Mouse (Mus musculus) liver, postnatal 0 days (tissue): ENCODE measurements around the gene Cnot2. TPM values are rescaled to one million over a fixed set of nuclear protein-coding genes. Genes with fewer than 3 reads are reported as not detected.

Experiments used
- ATAC-seq: fragments of 200-750 bp; cut with Nextera tagmentation; 2 replicates; pipeline ENCODE4 v1.8.0; 2017; ENCODE audit warnings: mild to moderate bottlenecking, moderate library complexity
- DNase-seq: peaks from one replicate; pipeline ENCODE4 v3.0.0-alpha.2; 2016
- H3K27ac ChIP-seq: fragments of 300-500 bp; sonication (generic); 2 replicates; pipeline ENCODE4 v1.5.1; 2014; ENCODE audit warnings: antibody characterized with exemption, moderate library complexity, mild to moderate bottlenecking, low read depth
- H3K27me3 ChIP-seq: fragments of 300-500 bp; sonication (generic); 2 replicates; pipeline ENCODE4 v1.6.1; 2014; ENCODE audit warnings: low read length, control low read depth, mixed read lengths; ENCODE audit not compliant: insufficient read depth
- H3K36me3 ChIP-seq: fragments of 300-500 bp; sonication (generic); replicated peaks from 2 replicates; pipeline ENCODE4 v1.6.1; 2014; ENCODE audit warnings: mild to moderate bottlenecking, control low read depth, low read length, moderate library complexity, mixed read lengths; ENCODE audit not compliant: insufficient read depth
- H3K4me1 ChIP-seq: fragments of 300-500 bp; sonication (generic); 2 replicates; pipeline ENCODE4 v1.6.1; 2014; ENCODE audit warnings: antibody characterized with exemption, mild to moderate bottlenecking, control low read depth; ENCODE audit not compliant: insufficient read depth
- H3K4me2 ChIP-seq: fragments of 300-500 bp; sonication (generic); 2 replicates; pipeline ENCODE4 v1.6.1; 2014; ENCODE audit warnings: low read depth, mild to moderate bottlenecking, low read length, moderate library complexity, mixed read lengths
- H3K4me3 ChIP-seq: fragments of 300-500 bp; sonication (generic); 2 replicates; pipeline ENCODE4 v1.5.1; 2014; ENCODE audit warnings: low read depth, low read length
- H3K9ac ChIP-seq: fragments of 300-500 bp; sonication (generic); replicated peaks from 2 replicates; pipeline ENCODE4 v1.6.1; 2014; ENCODE audit warnings: mild to moderate bottlenecking, moderate library complexity
- H3K9me3 ChIP-seq: fragments of 300-500 bp; sonication (generic); 2 replicates; pipeline ENCODE4 v1.6.1; 2016; ENCODE audit warnings: mild to moderate bottlenecking, control low read depth, low read length, mixed read lengths
- CTCF ChIP-seq: sonication (generic); IDR thresholded peaks from 2 replicates; pipeline ENCODE4 v1.5.1; 2016; ENCODE audit warnings: antibody characterized with exemption, low read depth
- EP300 ChIP-seq: IDR thresholded peaks from 2 replicates; pipeline ENCODE4 v1.6.1; 2016; ENCODE audit warnings: antibody characterized with exemption, low read depth, mild to moderate bottlenecking
- WGBS: fragments of 180-500 bp; shearing (Covaris S2); extraction: QIAGEN DNeasy Blood & Tissue Kit; methylation state at CpG from one replicate; pipeline ENCODE4 v1.1.7; 2014; ENCODE audit not compliant: insufficient replicate concordance; 5-methylcytosine and 5-hydroxymethylcytosine counted together
- polyA plus RNA-seq: library from polyadenylated mRNA; unstranded; fragments of >200 nt; fragmentation: Nextera tagmentation; extraction: Ambion mirVana; gene quantifications from 2 replicates; pipeline ENCODE4 v1.2.1, GENCODE M21; 2015

Cnot2 gene
- polyA plus RNA-seq, 1 experiment from 2014 or later = 22.8 TPM

DNA sequence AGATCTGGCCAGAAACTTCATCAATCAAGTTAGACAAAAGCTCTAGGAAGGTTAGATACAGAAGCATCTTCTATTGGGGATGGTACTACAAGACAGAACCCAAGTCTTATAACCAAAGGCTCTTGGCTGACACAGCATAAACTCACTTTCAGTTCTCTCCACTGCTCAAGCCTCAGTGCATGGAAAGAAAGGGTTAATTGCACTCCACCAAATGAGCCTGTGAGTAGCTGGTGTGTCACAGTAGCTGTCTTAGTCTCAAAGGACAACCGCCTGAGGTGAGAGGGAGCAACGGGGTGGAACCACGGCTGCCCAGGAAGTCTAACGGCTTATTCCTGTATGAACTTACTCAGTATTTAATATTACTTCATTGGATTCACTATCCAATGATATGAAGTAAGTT, 33.4 kb downstream of the Cnot2 start:
- no peaks in the 10 kb centered on the region for H3K9me3 ChIP-seq
- H3K4me1 ChIP-seq = peaks cover 14% of the 10 kb centered on the region
- peaks cover 6% of the 10 kb centered on the region; the same call in 1 of the 2 replicates for H3K36me3 ChIP-seq
- no peak overlapping the region for H3K9ac ChIP-seq
- no peak for DNase-seq
- H3K27me3 ChIP-seq = no peaks in the 10 kb centered on the region
- ATAC-seq = no peak
- H3K4me2 ChIP-seq = no peak overlapping the region
- no peak overlapping the region for H3K4me3 ChIP-seq
- 60% methylated on average over 4 of the region's 4 CpGs for WGBS
- TF ChIP-seq EP300 = no peak
- TF ChIP-seq CTCF = no peak
- no peak overlapping the region for H3K27ac ChIP-seq

DNA sequence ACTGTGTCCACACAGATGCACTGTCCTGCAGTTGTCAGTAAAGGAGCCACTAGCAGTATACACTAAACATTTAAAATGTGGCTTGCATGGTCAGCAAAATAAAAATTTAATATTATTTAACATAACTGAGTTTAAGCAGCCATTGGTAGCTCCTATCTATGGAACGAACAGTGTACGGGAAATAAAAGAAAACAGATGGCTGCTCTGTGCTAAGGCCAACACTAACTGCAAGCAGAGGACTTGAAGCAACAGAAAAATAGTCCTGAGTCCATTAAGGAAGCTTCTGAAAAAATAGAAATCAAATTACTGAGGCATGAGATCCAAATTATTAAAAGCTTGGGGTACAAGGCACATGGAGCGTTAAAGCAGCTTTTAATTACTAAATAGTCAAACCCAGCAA, 35.1 kb downstream of the Cnot2 start:
- H3K27me3 ChIP-seq = no peaks in the 10 kb centered on the region
- WGBS = 89% methylated on average over 3 of the region's 3 CpGs
- H3K27ac ChIP-seq = no peak overlapping the region
- H3K4me3 ChIP-seq = no peak overlapping the region
- H3K4me2 ChIP-seq = no peak overlapping the region
- no peak overlapping the region for H3K9ac ChIP-seq
- DNase-seq (no peak), ATAC-seq (no peak)
- H3K9me3 ChIP-seq = no peaks in the 10 kb centered on the region
- no peak for TF ChIP-seq EP300
- TF ChIP-seq CTCF = no peak
- peaks cover 11% of the 10 kb centered on the region; the same call in 1 of the 2 replicates for H3K4me1 ChIP-seq
- H3K36me3 ChIP-seq = peaks cover 6% of the 10 kb centered on the region; the same call in 1 of the 2 replicates

DNA sequence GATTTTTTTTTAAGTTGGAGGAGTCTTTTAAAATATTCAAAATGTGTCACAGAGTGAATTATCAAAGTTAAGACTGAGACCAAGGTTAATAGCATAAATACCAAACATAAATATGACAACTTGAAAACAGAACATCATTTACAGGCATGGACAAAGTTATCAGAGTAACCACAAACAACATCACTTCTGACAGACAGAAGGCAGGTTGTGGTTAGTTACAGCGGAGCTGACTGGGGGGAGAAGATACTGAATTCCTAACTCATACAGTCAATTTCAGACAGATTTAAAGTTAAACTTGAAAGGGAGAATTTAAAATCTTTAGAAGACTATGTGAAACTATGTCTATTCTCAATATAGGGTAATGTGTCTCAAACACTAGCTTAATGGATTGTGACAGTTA, 38.2 kb downstream of the Cnot2 start:
- Histone ChIP-seq H3K4me1 (no peaks in the 10 kb centered on the region), H3K4me3 (no peak overlapping the region), H3K36me3 (peaks cover 8% of the 10 kb centered on the region), H3K9me3 (no peaks in the 10 kb centered on the region), H3K27ac (no peak overlapping the region), H3K9ac (no peak overlapping the region), H3K4me2 (no peak overlapping the region), H3K27me3 (no peaks in the 10 kb centered on the region)
- no peak for TF ChIP-seq CTCF
- TF ChIP-seq EP300 = no peak
- ATAC-seq = no peak
- DNase-seq = no peak
- 62% methylated on average over 1 of the region's 1 CpGs for WGBS

DNA sequence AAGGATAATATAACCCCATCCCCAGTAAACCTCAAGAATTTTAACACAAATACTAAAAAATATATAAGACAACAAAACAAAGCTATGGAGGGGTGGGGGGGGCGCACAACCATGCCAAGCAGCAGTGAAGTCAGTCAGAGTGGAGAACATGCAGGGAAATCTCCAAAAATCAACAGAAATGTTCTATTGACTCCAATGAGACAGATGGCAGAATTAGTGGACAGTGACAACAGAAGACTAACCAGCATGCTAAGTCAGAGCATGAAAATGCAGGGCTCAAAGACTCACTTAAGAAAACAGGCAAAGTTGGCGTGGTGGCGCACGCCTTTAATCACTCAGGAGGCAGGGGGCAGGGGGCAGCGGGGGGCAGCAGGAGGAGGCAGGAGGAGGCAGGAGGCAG, 40.6 kb downstream of the Cnot2 start:
- 91% methylated on average over 5 of the region's 5 CpGs for WGBS

DNA sequence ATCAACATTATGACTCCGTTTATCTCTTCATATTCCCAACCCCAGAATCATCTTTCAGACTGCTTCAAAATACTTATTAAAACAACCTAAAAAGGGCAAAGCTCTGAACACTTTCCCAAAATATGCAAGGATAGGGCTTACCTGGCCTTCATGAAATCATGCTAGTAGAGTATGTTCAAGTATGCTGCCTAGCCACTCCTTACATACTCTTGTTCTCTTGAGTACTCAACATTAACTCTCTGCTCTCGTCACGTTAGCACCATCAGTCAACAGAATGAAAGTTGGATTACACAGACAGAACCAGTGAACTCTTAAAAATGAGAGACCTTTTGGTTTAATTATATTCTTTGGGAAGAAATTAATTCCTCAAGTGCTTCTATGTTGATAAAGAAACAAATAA, 43.8 kb downstream of the Cnot2 start:
- 94% methylated on average over 3 of the region's 3 CpGs for WGBS
- H3K9me3 ChIP-seq = no peaks in the 10 kb centered on the region
- no peak for ATAC-seq
- no peak overlapping the region for H3K4me2 ChIP-seq
- DNase-seq = no peak
- H3K27me3 ChIP-seq = no peaks in the 10 kb centered on the region
- H3K9ac ChIP-seq = no peak overlapping the region
- no peak overlapping the region for H3K4me3 ChIP-seq
- 0 out of 2 replicates have a peak, but pooled peaks cover 2% of the 10 kb centered on the region for H3K4me1 ChIP-seq
- no peak for TF ChIP-seq EP300
- no peak for TF ChIP-seq CTCF
- H3K36me3 ChIP-seq = peaks cover 2% of the 10 kb centered on the region; the same call in 1 of the 2 replicates
- no peak overlapping the region for H3K27ac ChIP-seq

More for the DNA sequence above, 40.6 kb downstream of the Cnot2 start:
- no peak overlapping the region for H3K4me3 ChIP-seq
- H3K9ac ChIP-seq = no peak overlapping the region
- H3K27ac ChIP-seq = no peak overlapping the region
- peaks cover 8% of the 10 kb centered on the region; the same call in 1 of the 2 replicates for H3K36me3 ChIP-seq
- no peak for ATAC-seq
- DNase-seq = no peak
- no peaks in the 10 kb centered on the region for H3K4me1 ChIP-seq
- no peak overlapping the region for H3K4me2 ChIP-seq
- no peaks in the 10 kb centered on the region for H3K27me3 ChIP-seq
- no peak for TF ChIP-seq EP300
- H3K9me3 ChIP-seq = no peaks in the 10 kb centered on the region

DNA sequence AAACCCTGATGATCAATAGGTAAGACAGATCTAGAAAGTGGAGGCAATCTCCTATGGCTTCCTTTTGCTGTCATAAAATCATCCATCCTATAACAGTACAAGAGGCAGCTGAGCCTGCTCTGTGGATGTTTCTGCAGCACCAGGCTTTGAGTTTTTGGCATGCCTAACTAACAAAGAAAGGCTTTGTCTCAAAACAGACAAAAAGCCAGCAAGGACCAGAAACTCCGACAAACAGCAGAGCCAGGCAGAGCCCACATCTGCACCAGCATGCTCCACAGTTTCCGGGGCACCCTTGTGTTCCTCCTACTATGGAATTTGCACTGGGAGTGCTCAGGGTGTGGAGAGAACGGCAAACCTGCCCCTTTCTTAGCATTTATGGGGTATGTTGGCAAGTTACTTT, 47.0 kb downstream of the Cnot2 start:
- Histone ChIP-seq H3K4me3 (no peak overlapping the region), H3K36me3 (peaks cover under 1% of the 10 kb centered on the region; the same call in 1 of the 2 replicates), H3K4me1 (0 out of 2 replicates have a peak, but pooled peaks cover 5% of the 10 kb centered on the region), H3K9ac (no peak overlapping the region), H3K27ac (no peak overlapping the region), H3K9me3 (no peaks in the 10 kb centered on the region), H3K27me3 (no peaks in the 10 kb centered on the region), H3K4me2 (no peak overlapping the region)
- no peak for ATAC-seq
- TF ChIP-seq EP300 = no peak
- TF ChIP-seq CTCF = no peak
- no peak for DNase-seq
- 76% methylated on average over 3 of the region's 3 CpGs for WGBS

DNA sequence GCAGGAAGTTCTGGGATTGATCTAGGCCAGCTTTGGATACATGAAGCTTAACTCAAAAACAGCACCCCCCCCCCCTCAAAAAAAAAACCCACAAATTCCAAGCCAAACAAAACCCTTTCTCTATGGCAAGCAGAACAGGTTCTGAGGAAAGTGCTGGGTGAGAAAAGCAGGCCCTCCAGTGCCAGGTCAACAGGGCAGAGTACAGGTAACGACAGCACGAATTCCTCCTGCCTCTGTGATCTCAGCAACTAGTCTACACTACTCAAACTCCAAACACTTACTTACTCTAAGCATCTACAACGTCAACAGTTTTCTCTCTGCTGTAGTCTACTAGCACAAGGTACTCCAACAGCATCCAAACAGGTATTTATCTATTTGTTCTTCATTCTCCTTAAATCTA, 48.8 kb downstream of the Cnot2 start:
- no peak for TF ChIP-seq CTCF
- TF ChIP-seq EP300 = no peak
- no peak overlapping the region for H3K9ac ChIP-seq
- DNase-seq (no peak), ATAC-seq (no peak)
- 63% methylated on average over 3 of the region's 3 CpGs for WGBS
- 0 out of 2 replicates have a peak, but pooled peaks cover 5% of the 10 kb centered on the region for H3K4me1 ChIP-seq
- no peak overlapping the region for H3K4me2 ChIP-seq
- H3K27me3 ChIP-seq = no peaks in the 10 kb centered on the region
- H3K9me3 ChIP-seq = no peaks in the 10 kb centered on the region
- H3K4me3 ChIP-seq = no peak overlapping the region
- H3K27ac ChIP-seq = no peak overlapping the region
- peaks cover 2% of the 10 kb centered on the region; the same call in 1 of the 2 replicates for H3K36me3 ChIP-seq
